Mouse (Mus musculus): ENCODE results near the gene Wbp2. TPM values are rescaled to one million over a fixed set of nuclear protein-coding genes. Genes with fewer than 3 reads are reported as not detected.

Wbp2 gene
- polyA plus RNA-seq, 1 experiment from 2014 or later = 135 TPM

DNA sequence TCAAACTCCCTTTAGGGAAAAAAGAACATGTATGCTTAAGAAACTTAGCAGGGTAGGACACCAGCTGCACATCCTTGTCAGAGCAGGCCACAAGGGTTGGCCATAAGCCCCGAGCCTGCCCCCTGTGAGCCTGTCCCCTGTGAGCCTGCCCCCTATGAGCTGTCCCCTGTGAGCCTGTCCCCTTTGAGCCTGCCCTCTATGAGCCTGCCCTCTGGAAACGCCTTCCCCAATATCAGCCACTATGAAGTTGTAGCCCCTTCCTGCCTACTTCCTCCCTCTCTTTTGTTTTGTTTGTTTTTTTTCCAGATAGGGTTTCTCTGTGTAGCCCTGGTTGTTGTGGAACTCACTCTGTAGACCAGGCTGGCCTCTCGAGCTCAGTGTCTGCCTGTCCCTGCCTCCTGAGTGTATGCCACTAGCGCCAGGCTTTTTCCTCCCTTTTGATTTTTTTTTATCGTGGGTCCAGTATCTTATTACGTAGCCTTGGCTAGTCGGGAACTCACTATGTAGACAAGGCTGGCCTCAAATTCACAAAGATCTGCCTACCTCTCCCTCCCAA is 12.3 kb downstream of the Wbp2 start:
- H3K4me3 ChIP-seq (ENCODE audit: low read length) = no peak overlapping the region

DNA sequence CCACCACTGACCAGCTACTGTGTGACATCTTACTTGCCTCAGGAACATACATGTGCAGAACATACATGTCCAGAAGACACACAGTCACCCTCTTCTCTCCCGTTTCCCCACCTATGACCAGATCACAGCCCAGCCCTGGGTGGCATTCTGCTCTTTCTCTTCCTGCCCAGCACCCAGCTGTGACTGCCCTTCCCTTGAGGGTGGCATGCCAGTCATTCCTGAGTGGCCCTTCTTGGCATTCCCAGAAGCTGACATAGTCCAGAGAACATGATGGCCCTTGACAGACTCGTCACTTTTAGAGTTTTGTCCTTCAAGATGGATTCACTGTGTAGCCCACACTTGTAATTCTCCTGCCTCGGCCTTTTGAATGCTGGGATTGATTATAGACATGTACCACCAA is 14.2 kb downstream of the Wbp2 start:
- H3K4me1 ChIP-seq (ENCODE audit: control insufficient read depth, insufficient read depth, low read length) = peaks cover 4% of the 10 kb centered on the region; the same call in 1 of the 2 replicates
- no peak overlapping the region for H3K4me2 ChIP-seq (ENCODE audit: low read depth, low read length)
- H3K27me3 ChIP-seq (replicated peaks; ENCODE audit: control insufficient read depth, insufficient read depth, low read length) = no peaks in the 10 kb centered on the region
- no peak overlapping the region for H3K27ac ChIP-seq (ENCODE audit: low read length)
- no peak overlapping the region for H3K4me3 ChIP-seq (ENCODE audit: low read length)
- no peaks in the 10 kb centered on the region for H3K36me3 ChIP-seq (ENCODE audit: control insufficient read depth, insufficient read depth, low read length)
- WGBS = 83% methylated on average over 3 of the region's 3 CpGs
- no peak for ATAC-seq
- no peak overlapping the region for H3K9ac ChIP-seq (ENCODE audit: low read depth, low read length)
- H3K9me3 ChIP-seq (ENCODE audit: control insufficient read depth, low read length) = no peaks in the 10 kb centered on the region

More for the DNA sequence above, 12.3 kb downstream of the Wbp2 start:
- H3K9me3 ChIP-seq (ENCODE audit: control insufficient read depth, low read length) = no peaks in the 10 kb centered on the region
- no peaks in the 10 kb centered on the region for H3K27me3 ChIP-seq (replicated peaks; ENCODE audit: control insufficient read depth, insufficient read depth, low read length)
- H3K4me2 ChIP-seq (ENCODE audit: low read depth, low read length) = no peak overlapping the region
- H3K9ac ChIP-seq (ENCODE audit: low read depth, low read length) = no peak overlapping the region
- 0 out of 2 replicates have a peak, but pooled peaks cover 4% of the 10 kb centered on the region for H3K36me3 ChIP-seq (ENCODE audit: control insufficient read depth, insufficient read depth, low read length)
- peaks cover 18% of the 10 kb centered on the region for H3K4me1 ChIP-seq (ENCODE audit: control insufficient read depth, insufficient read depth, low read length)
- H3K27ac ChIP-seq (ENCODE audit: low read length) = no peak overlapping the region
- ATAC-seq = no peak
- WGBS = 70% methylated on average over 7 of the region's 7 CpGs

DNA sequence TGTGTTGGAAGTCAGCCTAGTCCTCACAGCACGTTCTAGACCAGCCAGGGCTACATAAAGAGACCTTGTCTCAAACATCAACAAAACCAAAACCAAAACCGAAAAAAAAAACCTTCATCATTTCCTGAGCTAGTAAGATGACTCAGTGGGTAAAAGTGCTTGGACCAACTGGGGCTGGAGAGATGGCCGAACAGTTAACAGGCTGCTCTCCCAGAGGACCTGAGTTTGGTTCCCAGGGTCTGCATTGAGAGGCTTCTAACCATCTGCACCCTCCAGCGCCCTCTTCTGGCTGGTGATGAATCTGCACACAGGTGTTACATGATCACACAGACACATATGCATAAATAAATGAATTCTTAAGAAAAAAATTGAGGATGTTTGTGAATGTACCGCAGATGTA is 15.3 kb downstream of the Wbp2 start:
- WGBS = 64% methylated on average over 5 of the region's 5 CpGs
- Histone ChIP-seq H3K36me3 (ENCODE audit: control insufficient read depth, insufficient read depth, low read length) (no peaks in the 10 kb centered on the region), H3K4me3 (ENCODE audit: low read length) (no peak overlapping the region), H3K27ac (ENCODE audit: low read length) (no peak overlapping the region), H3K4me1 (ENCODE audit: control insufficient read depth, insufficient read depth, low read length) (no peaks in the 10 kb centered on the region), H3K9me3 (ENCODE audit: control insufficient read depth, low read length) (no peaks in the 10 kb centered on the region), H3K9ac (ENCODE audit: low read depth, low read length) (no peak overlapping the region), H3K4me2 (ENCODE audit: low read depth, low read length) (no peak overlapping the region), H3K27me3 (replicated peaks; ENCODE audit: control insufficient read depth, insufficient read depth, low read length) (no peaks in the 10 kb centered on the region)
- ATAC-seq = no peak

DNA sequence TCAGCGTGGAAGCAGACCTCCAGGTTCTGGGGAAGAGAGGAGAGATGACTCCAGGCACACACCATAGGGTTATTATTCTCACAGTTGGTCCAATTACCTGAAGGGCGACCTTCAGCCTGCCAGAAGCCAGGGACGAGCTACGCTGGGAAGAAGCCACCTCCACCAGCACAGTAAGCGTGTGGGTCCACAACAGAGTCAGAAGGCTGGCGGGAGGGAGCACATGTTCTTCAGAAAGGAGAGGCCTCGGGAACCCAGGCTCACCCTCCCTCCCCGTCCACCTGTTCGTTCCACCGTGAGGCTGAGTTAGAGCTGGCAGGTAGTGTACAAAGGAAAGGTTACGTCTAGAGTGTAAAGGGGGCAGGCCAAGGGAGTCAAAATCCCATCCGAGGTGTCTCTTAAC is 21.4 kb downstream of the Wbp2 start:
- no peak overlapping the region for H3K27ac ChIP-seq (ENCODE audit: low read length)
- 79% methylated on average over 12 of the region's 12 CpGs for WGBS
- H3K9me3 ChIP-seq (ENCODE audit: control insufficient read depth, low read length) = no peaks in the 10 kb centered on the region

DNA sequence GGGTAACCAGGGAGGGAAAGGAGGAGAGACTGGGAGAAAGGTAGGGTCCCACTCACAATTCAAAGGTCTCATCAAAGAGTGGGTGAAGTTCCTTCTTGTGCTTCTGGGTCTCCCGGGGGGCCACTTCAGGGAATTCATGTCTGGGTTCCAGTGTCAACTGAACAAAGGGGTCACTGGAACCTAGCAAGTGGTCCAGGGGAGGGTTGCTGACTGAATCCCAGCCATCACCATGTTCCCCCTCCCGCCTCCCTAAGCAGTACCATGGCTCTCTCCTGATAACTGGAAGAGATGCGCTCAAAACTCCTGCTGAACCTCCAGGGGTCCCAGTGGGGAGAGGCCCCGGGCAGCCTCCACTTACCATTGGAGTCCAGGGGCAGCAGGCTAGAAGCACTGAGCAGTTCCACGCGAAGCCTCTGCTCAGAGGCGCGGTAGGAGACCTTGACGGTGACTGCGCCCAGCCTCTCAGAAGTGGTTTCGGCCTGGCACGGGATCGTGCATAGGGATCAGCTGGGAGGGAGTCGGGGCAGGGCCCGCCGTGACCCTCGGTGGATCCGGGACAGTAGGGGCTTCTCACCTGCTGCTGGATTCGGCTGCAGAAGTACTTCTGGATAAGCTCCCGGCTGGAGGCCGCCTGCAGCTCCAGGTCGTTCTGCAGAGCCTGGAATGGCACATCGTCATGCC is 22.5 kb downstream of the Wbp2 start:
- WGBS = 69% methylated on average over 23 of the region's 23 CpGs
- H3K4me1 ChIP-seq (ENCODE audit: control insufficient read depth, insufficient read depth, low read length) = peaks cover 5% of the 10 kb centered on the region; the same call in 1 of the 2 replicates
- H3K27me3 ChIP-seq (replicated peaks; ENCODE audit: control insufficient read depth, insufficient read depth, low read length) = no peaks in the 10 kb centered on the region
- no peak for ATAC-seq
- H3K4me2 ChIP-seq (ENCODE audit: low read depth, low read length) = no peak overlapping the region
- no peaks in the 10 kb centered on the region for H3K9me3 ChIP-seq (ENCODE audit: control insufficient read depth, low read length)
- no peak overlapping the region for H3K27ac ChIP-seq (ENCODE audit: low read length)
- peaks cover 9% of the 10 kb centered on the region for H3K36me3 ChIP-seq (ENCODE audit: control insufficient read depth, insufficient read depth, low read length)
- H3K9ac ChIP-seq (ENCODE audit: low read depth, low read length) = no peak overlapping the region
- no peak overlapping the region for H3K4me3 ChIP-seq (ENCODE audit: low read length)

More for the DNA sequence above, 21.4 kb downstream of the Wbp2 start:
- H3K27me3 ChIP-seq (replicated peaks; ENCODE audit: control insufficient read depth, insufficient read depth, low read length) = no peaks in the 10 kb centered on the region
- H3K36me3 ChIP-seq (ENCODE audit: control insufficient read depth, insufficient read depth, low read length) = 0 out of 2 replicates have a peak, but pooled peaks cover 3% of the 10 kb centered on the region
- H3K4me2 ChIP-seq (ENCODE audit: low read depth, low read length) = no peak overlapping the region
- ATAC-seq = no peak
- H3K4me3 ChIP-seq (ENCODE audit: low read length) = no peak overlapping the region
- peaks cover 3% of the 10 kb centered on the region; the same call in 1 of the 2 replicates for H3K4me1 ChIP-seq (ENCODE audit: control insufficient read depth, insufficient read depth, low read length)
- H3K9ac ChIP-seq (ENCODE audit: low read depth, low read length) = no peak overlapping the region

DNA sequence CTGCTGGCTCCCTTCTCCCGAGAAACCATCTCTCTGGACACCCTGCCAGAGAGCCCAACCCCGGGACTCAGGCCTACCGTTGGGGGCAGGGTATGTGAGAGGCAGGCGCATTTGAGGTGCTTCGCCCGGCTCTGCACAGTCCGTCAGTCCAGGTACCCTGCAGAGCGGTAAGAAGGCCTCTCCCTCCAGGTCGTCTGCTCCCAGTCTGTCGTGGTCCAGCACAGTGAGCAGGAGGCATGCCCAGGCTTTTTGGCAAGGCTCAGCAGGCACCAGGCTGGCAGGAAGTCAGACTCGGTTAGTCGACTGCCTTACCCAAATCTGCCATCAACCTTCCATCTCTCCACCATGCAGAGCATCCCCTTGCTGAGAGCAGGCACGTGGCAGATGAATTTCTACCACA is 23.2 kb downstream of the Wbp2 start:
- ATAC-seq = no peak
- no peaks in the 10 kb centered on the region for H3K27me3 ChIP-seq (replicated peaks; ENCODE audit: control insufficient read depth, insufficient read depth, low read length)
- peaks cover 15% of the 10 kb centered on the region for H3K36me3 ChIP-seq (ENCODE audit: control insufficient read depth, insufficient read depth, low read length)
- H3K9me3 ChIP-seq (ENCODE audit: control insufficient read depth, low read length) = no peaks in the 10 kb centered on the region
- WGBS = 65% methylated on average over 13 of the region's 13 CpGs
- H3K27ac ChIP-seq (ENCODE audit: low read length) = no peak overlapping the region
- H3K4me1 ChIP-seq (ENCODE audit: control insufficient read depth, insufficient read depth, low read length) = peaks cover 5% of the 10 kb centered on the region; the same call in 1 of the 2 replicates
- H3K4me2 ChIP-seq (ENCODE audit: low read depth, low read length) = no peak overlapping the region
- no peak overlapping the region for H3K9ac ChIP-seq (ENCODE audit: low read depth, low read length)
- H3K4me3 ChIP-seq (ENCODE audit: low read length) = no peak overlapping the region

DNA sequence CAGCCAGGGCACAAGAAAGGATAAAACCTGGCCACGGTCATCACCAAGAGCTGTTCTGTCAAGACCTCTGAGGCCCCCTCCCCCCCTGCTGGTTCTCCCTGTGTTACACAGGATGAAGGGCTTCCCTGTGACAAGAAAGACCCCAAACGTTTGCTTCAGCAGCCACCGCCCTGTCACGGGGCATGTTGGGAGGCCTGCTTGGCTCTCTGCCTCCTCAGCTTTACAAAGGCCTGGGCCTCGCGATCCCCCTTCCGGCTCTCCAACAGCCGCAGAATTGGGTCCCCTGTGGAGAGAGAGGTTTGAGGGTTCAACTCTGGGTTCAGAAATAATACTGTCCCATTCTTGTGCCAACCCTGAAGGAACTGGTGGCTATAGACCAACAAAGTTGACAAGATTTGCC is 24.3 kb downstream of the Wbp2 start:
- Histone ChIP-seq H3K4me2 (ENCODE audit: low read depth, low read length) (no peak overlapping the region), H3K36me3 (ENCODE audit: control insufficient read depth, insufficient read depth, low read length) (peaks cover 24% of the 10 kb centered on the region), H3K9ac (ENCODE audit: low read depth, low read length) (no peak overlapping the region), H3K4me1 (ENCODE audit: control insufficient read depth, insufficient read depth, low read length) (peaks cover 5% of the 10 kb centered on the region; the same call in 1 of the 2 replicates), H3K9me3 (ENCODE audit: control insufficient read depth, low read length) (no peaks in the 10 kb centered on the region), H3K27me3 (replicated peaks; ENCODE audit: control insufficient read depth, insufficient read depth, low read length) (no peaks in the 10 kb centered on the region), H3K4me3 (ENCODE audit: low read length) (no peak overlapping the region), H3K27ac (ENCODE audit: low read length) (no peak overlapping the region)
- no peak for ATAC-seq
- 70% methylated on average over 8 of the region's 8 CpGs for WGBS

DNA sequence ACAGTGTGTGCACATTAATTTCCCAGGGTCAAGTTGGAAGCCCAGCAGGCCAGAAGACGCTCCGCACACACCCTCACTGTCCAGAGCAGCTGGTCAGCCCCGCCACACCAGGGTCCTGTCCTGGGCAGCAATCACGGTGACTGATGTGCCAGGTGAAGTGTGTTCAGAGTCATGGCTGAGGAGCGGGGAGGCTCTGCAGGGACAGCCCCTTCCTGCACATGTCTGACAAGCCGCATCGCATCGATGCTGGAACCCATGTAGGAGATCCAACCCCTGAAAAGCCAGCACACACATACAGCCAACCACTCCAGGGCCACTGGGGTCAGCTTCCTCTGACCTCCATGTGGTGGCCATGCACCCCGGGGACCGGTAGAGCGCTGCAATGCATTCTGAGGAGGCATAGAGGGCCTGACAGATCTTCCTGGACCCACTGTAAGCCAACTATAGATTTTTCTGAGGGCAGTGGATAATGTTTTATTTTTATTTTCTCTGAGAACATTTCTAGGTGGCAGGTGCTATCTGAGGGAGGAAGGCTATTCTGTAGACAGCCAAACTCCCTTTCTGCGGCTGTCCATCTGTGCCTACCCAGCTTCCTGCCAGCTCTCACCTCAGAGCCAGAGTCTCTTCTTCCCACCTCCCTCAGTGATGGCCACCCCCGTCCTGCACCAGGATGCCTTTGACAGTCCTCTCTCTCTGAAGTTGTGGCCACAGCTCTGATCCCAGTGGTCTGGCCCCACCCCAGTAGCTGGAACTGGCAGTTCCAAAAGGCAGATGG is 25.0 kb downstream of the Wbp2 start:
- Histone ChIP-seq H3K4me1 (ENCODE audit: control insufficient read depth, insufficient read depth, low read length) (peaks cover 5% of the 10 kb centered on the region; the same call in 1 of the 2 replicates), H3K27ac (ENCODE audit: low read length) (no peak overlapping the region), H3K9ac (ENCODE audit: low read depth, low read length) (no peak overlapping the region), H3K4me2 (ENCODE audit: low read depth, low read length) (no peak overlapping the region), H3K4me3 (ENCODE audit: low read length) (no peak overlapping the region), H3K9me3 (ENCODE audit: control insufficient read depth, low read length) (no peaks in the 10 kb centered on the region), H3K36me3 (ENCODE audit: control insufficient read depth, insufficient read depth, low read length) (peaks cover 29% of the 10 kb centered on the region), H3K27me3 (replicated peaks; ENCODE audit: control insufficient read depth, insufficient read depth, low read length) (no peaks in the 10 kb centered on the region)
- no peak for ATAC-seq
- WGBS = 88% methylated on average over 13 of the region's 13 CpGs

DNA sequence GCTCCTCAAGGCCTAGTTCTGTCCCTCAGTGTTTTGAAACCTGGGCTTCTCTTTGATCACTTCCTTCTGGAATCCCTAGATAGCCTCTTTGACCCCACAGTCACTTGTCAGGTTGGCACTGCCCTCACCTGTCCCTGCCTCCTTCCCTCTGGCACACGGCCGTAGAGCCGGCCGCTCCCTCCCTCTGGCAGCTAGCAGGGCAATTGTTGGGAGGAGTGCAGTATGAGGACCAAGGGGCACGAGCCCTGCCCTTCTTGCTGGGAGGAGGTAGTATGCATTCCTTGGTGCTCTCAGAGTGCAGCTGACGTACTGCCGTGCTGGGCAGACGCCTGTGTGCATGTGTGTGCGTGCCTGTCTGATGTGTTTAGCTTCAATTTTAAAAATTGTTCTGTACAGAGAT is 26.2 kb downstream of the Wbp2 start:
- H3K9me3 ChIP-seq (ENCODE audit: control insufficient read depth, low read length) = no peaks in the 10 kb centered on the region
- H3K4me1 ChIP-seq (ENCODE audit: control insufficient read depth, insufficient read depth, low read length) = peaks cover 5% of the 10 kb centered on the region; the same call in 1 of the 2 replicates
- 0 out of 2 replicates have a peak overlapping the region, but pooled peaks have one; percentile 6 for H3K27ac ChIP-seq (ENCODE audit: low read length)
- no peak; the same call in 1 of the 2 replicates for ATAC-seq
- H3K4me2 ChIP-seq (ENCODE audit: low read depth, low read length) = no peak overlapping the region
- no peak overlapping the region for H3K9ac ChIP-seq (ENCODE audit: low read depth, low read length)
- H3K27me3 ChIP-seq (replicated peaks; ENCODE audit: control insufficient read depth, insufficient read depth, low read length) = no peaks in the 10 kb centered on the region
- 67% methylated on average over 9 of the region's 9 CpGs for WGBS
- no peak overlapping the region for H3K4me3 ChIP-seq (ENCODE audit: low read length)
- H3K36me3 ChIP-seq (ENCODE audit: control insufficient read depth, insufficient read depth, low read length) = peaks cover 35% of the 10 kb centered on the region

Data from intestine, embryonic 16.5 days (tissue).